Mouse (Mus musculus) forelimb bud, embryonic 11.5 days (tissue): ENCODE measurements around the gene Abca7.
"Not testable (repeated sequence)": the region's sequence is repeated elsewhere in the genome, so short reads cannot be mapped to it uniquely, and the experiment has no call there.

Experiments
- DNase-seq: peaks from one replicate; pipeline ENCODE4 v3.0.0-alpha.2; 2012; ENCODE audit warnings: low read depth, low spot score

Gene Abca7

DNA sequence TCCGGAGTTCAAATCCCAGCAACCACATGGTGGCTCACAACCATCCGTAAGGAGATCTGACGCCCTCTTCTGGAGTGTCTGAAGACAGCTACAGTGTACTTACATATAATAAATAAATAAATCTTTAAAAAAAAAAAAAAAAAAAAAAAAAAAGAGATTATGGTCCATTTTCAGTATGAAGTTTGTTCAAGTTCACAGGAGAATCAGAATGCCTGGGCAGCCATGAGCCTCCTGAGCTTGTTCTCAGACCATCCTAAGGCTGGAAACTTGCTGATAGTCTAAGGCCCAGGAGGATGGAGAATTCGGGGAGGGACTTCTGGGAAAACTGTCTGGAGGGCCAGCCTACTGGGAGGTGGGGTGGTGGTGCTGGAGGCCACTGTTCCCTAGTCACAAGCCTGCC lies 49.1 kb downstream of the Abca7 start:
- not testable (repeated sequence) for DNase-seq

DNA sequence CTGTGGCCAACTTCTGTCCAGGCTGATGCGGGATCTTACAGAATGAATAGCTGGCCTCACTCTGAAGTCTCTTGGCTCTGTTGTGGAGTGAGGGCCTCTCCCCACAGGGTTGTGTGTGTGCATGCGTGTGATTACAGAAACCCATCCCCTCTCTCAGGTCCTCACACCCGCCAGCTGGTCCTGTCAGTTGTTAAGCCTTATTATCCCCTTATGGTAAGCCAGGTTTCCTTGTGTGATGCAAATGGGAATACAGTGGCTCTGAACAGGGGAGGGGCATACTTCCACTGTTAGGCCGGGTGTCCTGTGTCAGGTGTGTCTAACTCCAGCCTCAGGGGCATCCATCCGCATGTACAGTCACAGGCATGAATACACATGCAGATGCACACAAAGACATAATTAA lies 49.5 kb downstream of the Abca7 start:
- DNase-seq: no peak

DNA sequence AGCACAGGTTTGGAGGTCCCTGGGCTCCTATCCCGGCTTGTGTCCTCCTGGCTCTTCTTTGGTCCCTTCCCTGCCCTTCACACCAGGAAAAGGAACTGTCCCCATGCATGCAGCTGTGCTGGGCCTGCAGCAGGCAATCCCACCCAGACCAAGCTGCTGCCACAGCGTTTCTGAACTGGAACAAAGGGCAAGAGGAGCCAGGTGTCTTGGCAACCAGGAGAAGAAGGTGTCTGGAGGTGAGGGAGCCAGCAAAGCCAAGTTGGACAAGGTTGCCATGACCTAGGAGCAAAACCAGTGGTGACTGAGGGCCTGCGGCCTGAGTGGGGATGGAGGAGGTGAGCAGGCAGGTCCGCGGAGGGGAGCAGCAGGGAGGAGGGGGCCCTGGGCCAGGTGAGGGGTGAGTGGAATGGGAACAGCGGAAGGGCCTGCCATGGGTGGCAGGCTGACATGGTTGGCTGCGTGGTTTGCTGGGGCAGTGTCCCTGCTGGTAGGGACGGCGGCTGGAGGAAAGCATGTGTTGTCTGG lies 50.8 kb downstream of the Abca7 start, which contains the start of gene Gpx4:
Gpx4 (plus strand) TSS at position 126 of the 525 bp plus-strand sequence.
- no peak for DNase-seq

DNA sequence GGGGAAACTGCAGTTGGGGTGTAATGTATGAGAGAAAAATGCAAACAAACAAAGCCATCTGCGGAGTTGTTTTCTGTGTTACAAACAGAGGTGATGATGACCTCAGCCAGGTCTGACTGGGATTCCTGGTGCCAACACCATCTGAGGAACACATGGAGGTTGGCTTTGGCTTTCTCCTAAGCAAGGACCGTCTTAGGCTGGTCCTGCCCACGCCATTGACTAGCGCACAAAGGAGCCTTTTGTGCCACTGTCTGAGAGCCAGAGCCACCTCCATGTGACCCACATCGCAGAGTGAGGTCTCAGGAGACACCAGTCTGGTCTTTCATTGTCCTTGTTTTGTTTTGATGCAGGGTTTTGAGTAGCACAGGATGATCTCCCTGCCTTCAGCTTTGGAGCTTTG lies 52.1 kb downstream of the Abca7 start:
- DNase-seq: peak; percentile 11

DNA sequence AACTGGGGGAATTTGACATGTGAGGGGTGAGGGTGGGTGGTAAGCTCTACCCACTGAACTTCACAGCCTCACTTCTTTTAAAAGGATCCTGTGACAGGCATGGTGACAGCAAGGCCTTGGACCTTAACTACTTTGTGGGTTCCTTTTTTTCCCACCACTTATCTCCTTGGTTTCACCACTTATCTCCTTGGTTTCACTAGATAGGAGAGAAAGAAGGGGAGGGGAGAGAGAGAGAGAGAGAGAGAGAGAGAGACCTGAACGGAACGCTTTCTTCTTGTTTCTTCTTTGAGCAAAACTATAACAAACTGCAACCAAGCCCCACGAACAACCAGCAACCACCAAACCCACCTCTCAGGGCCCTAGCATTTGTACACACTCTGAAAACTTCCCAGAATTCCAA lies 52.5 kb downstream of the Abca7 start:
- peak; percentile 26 for DNase-seq

DNA sequence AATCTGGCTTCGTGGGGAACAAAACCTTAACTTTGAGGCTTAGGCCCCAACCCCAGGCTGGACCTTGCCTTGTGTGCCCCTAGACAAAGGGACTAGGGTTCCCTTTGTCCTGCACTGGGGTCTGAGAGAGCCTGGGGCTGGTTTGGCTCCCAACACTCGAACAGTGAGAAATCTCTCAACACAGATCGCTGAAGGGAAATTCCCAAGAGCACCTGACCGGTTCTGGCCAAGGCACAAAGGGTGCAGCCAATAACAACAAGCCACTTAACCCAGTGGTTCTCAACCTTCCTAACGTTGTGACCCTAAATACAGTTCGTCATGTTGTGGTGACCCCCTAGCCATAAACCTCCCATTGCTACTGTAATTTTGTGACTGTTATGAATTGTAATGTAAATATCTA lies 54.0 kb downstream of the Abca7 start:
- no peak for DNase-seq

DNA sequence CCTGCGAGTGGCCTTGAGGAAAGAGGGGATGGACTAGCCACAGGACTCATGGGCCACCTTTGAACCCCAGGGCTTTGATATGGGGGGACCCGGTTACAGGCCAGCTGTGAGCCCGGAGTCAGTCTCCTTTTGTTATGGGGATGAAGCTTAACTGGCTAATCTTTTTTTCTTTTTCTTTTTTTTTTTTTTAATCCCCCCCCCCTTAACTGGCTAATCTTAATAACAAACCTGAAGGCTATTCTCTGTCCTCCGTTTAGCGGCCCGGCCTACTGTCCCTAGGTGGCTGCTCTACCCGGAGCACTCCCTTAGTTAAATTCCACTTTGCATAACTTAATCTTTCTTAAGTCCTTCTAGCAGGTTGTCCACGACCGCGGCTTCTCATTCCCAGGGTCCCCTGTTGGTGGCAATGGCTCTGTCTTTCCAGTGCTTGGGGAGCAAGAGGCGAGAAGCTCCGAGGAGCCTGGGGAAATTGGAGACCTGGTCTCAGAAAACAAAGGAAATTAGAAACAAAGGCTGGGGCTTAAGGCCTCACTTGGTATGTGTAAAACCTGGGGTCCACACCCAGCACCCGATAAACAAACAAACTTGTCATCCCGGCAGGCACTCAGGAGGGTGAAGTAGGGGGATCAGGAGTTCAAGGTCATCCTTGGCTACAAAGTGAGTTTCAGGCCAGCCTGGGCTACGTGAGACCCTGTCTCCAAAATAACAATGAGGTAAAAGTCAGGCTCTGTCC lies 54.8 kb downstream of the Abca7 start:
- DNase-seq: no peak

DNA sequence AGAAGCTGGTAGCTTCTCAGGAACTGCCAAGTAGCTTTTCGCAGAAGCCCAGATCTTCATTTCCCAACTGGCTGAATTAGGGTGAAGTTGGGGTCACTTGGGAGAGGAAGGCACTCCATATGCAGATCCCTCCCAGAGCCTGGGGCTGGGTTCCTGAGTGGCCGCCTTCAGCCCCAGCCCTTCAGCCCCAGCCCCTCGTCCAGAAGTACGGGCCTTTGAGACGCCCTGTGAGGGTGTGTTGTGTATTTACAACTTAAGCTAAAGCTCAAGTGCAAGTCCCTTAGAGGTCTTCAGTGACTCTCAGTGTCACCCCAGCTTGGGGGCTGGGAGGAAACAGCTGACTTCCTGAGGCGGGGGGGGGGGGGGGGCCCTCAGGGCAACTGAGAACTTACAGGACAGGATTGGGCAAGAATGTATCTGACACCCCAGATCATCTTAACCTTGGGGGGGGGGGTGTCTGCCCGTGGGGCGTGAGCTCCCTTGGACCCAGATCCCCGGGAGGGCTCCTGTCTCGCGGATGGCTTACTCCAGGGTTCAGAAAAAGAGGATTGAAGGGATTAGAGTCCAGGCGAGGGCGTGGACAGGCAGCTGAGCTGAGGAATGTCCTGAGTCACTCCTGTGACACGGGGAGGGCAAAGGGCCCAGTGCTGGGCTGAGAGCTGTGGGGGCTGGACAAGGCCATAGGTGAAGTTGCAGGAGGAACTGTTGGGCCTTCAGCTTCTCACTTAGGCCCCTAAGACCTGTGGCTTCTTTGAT lies 55.5 kb downstream of the Abca7 start:
- no peak for DNase-seq

DNA sequence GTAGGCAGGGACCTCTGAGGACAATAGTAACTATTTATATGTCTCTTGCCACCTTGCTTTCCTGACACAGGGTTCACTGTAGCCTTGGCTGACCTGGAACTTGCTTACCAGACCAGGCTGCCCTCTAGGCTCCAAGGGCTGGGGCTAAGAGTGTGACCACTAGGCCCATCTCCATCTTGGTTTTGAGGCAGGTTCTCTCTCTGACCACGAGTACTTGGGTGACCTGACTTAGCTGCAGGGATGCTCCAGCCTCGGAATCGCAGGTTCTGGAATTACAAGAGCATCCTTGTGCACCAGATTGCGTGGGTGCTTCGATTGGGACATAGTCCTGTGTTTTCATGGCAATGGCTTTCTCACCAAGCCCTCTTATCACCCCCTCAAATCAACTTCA lies 56.1 kb downstream of the Abca7 start:
- no peak for DNase-seq

DNA sequence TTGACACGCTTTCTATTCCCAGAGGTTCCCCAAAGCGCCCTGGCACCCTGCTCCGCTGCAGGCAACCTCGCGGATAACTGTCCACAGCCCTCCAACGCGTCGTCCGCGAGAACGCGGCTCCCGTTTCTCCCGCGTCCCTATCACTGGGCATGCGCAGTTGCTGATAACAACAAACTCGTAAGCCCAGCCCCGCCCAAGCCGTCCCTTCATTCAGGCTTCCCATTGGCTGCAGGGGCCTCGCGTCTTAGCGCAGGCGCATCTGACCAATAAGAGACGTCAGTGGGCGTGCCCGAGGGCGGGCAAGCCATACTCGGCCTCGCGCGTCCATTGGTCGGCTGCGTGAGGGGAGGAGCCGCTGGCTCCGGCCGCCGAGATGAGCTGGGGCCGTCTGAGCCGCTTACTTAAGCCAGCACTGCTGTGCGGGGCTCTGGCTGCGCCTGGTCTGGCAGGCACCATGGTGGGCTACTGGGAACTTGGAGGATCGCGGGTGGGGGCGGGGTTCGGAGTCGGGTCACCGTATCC lies 57.0 kb downstream of the Abca7 start:
- peak; percentile 99 for DNase-seq

DNA sequence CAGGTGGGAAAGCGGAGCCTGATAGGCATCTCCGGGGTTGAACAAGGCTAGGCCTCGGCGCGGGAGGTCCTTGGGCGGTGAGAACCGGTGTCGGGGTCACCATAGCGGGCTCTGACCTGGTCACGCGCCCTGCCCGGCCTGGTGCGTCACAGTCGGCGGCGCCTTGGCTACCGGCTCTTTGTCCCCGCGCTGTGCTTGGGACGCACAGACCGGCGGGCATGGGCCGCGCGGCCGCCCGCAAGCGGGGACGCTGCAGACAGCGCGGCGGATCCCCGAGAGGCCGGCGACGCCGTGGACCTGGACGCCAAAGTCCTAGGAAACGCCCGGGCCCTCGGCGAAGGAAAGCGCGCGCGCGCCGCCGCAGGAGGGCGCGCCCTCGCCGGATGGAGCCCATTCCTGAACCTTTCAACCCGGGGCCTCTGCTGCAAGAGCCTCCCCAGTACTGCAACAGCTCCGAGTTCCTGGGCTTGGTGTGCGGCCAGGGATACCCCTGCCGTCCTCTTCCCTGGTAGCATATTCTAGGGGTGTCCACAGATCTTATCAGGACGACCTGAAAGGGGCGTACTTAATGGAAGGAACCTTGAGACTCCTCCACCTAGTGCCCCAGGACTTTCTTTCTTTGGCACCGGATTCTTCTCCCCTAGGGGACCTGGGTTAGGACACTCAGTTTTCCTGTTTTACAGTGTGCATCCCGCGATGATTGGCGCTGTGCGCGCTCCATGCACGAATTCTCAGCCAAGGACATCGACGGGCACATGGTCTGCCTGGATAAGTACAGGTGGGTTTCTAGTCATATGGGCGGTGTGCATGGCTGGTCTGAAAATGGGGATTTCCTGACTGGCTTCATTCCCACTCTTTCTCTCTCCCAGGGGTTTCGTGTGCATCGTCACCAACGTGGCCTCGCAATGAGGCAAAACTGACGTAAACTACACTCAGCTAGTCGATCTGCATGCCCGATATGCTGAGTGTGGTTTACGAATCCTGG lies 57.8 kb downstream of the Abca7 start:
- DNase-seq: peak; percentile 41

DNA sequence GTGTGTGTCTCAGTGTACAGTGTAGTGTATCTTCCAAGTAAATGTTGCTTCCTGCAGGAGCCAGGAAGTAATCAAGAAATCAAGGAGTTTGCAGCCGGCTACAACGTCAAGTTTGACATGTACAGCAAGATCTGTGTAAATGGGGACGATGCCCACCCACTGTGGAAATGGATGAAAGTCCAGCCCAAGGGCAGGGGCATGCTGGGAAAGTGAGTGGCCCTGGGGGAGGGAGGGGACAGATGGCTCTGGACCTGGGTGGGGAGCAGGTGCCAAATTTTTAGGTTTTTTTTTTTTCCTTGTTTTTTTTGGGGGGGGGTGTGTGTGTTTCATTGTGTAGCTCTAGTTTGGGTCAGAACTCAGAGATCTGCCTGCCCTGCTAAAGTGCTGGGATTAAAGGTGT lies 58.6 kb downstream of the Abca7 start:
- not testable (repeated sequence) for DNase-seq

DNA sequence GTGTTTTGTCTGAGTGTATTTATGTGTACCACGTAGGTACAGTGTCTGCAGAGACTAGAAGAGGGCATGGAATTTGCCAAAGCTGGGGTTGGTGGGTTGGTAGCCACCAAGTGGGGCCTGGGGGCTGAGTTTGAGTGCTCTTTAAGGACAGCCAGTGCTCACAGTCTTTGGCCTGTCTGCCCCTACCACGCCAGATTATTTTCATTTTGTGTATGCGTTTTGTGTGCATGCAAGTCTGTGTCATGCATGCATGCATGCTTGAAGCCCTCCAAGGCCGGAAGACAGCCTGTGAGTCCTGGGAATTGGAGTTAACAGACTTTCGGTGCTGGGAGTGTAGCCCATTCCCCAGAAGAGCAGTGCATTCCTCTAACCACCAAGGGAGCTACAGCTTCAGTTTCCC lies 59.1 kb downstream of the Abca7 start:
- no peak for DNase-seq

DNA sequence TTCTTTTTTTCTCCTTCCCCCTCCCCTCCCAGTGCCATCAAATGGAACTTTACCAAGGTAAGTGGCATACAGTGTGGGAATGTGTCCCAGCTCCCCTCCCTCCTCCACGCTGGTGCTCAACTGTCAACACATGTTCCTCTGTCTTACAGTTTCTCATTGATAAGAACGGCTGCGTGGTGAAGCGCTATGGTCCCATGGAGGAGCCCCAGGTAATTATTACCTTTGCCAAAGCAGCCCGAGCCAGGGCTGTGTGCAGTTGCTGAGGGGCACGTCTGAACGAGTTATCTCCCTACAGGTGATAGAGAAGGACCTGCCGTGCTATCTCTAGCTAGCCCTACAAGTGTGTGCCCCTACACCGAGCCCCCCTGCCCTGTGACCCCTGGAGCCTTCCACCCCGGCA lies 59.6 kb downstream of the Abca7 start:
- DNase-seq: no peak

DNA sequence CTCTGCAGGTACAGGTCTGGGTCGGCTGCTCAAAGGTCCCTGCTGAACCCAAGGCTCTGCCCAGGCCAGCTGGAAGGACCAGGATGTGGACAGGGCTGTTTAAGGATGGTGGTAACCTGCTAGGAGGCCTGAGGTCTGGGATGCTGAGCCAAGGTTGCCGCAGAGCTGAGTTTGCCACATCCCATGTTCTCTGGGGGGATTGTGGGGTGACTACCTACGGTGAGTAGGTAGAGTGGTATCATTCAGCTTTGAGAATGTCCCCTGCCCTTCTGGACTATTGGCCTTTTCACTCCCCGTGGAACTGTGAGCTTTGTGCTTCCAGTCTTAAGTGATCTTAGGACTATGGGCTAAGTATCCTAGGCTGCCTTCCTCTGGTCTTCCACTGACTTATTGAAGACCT lies 60.2 kb downstream of the Abca7 start:
- no peak for DNase-seq

DNA sequence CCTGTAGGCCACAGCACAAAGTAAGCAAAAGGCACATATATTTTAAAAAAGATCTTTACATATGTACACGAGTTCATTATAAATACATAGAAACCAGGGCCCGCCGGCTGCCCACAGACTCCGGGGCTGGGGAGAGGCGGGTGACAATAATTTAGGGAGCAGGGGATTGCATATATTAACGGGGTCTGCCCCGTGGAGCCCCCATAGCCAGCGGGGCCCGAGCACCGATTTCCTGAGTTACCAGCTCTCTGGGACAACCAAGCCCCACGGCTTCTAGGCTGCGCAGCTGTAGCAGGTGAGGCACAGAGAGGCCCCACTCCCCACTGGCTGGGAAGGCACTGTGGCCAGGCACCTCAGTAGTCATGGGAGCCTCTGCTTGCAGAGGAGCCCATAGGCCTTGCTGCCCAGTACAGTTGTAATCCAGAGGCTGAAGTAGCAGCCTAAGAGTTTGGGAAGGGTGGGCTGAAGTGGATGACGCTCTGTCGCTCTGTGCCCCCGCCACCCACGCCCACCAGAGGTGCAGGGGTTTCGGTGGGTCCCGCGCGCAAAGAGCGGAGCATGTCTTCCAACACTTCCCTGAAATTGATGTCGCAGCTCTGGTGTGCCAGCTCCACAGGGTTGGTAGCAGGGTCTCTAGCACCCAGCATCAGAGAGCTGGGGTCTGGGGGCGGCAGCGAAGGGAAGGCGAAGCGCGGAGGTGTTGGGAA lies 60.8 kb downstream of the Abca7 start:
- DNase-seq: no peak

DNA sequence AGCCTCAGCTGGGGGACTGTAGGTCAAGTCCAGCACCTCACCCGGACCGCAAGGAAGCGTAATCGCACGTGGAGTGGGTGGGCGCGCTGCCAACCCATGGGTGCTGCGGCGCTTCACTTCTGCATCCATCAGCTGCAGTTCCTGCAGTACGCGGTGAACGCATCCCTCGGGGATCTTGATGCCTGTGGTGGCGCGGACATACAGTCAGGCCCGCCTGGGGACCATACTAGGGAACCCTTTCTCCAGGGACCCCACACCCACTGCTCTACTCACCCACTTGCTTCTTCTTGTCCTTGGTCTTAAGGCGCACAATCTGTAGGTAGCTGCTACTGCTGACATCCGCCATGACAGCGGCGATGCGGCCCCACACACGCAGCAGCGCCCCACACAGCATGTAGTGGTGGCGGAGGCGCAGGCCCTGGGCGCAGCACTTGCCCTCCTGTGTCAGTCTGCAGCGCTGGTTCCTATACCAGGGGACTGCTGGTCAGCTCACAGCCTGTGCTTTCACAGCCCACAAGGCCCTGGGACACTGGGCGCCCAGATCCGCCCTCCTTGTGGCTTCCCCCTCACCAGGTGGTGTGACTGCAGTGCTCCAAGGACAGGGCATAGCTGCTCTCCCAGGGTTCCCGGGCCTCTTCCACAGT lies 61.5 kb downstream of the Abca7 start:
- no peak for DNase-seq

DNA sequence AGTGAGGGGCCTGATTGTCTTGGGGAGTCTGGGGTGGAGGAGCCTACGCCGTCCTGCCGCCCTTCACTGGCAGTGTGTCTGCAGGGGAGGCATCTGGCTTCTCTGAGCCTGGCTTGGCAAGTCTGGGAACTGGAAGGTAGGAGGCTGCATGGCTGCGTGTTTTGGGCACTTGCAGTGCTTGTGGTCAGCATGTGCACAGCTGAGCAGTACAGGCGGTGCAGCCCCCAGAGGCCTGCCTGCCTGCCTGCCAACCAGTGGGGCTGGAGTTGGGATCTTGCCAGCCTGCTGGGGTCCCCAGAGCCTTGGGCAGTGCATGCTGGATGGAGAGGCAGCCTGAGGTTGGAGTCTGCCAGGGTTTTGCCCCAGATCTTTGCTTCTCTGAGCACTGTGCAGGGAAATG lies 66.8 kb downstream of the Abca7 start:
- DNase-seq: no peak

DNA sequence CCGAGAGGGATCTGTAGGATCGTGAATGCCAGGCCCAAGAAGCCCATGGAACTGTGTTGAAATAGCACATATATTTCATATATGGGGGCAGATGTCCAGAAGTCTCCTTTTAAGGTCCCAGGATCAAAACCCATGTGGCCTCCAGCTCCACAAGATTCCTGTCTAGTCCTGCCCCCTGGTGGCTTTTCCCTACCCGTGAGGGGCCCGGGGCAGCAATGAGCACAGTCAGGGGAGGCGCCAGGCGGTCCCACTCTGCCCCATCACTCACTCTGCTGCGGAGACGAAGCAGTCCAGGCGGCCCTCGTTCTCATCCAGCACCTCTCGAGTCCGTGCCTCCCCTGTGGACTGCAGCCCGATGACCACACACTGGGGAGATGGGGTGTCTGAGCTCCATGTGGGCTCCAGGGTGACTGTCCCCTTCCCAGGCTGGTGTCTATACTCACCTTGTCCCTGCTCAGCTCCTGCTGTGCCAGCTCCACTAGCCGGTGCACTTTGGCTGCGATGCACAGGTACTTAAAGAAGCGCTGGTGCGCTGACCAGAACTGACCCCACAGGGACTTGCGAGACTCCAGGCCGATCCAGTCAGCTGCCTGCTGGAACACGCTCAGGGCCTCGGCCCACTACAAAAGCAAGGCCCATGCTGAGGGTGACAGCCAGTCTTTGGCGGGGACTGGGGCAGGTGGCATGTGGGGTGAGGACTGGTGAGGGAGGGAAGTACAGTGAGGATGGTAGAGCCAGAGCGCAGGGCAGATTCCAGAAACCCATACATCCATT lies 67.8 kb downstream of the Abca7 start:
- no peak for DNase-seq
